Comparison of ENCODE assay signal across 13 mouse cellular contexts in genomic region chr4:154022844-154023243, GRCm38 (mm10). TPM values are rescaled to one million over a fixed set of nuclear protein-coding genes. Genes with fewer than 3 reads are reported as not detected.
A peak's percentile ranks its signal among the peaks of the same experiment; 100 is the strongest.
DNase-seq lines count a peak whose midpoint lies in the region; ATAC-seq and TF ChIP-seq lines count a peak whose summit lies in the region.
"Had no signal": no experiment of that assay in that cellular context is flagged by ENCODE, and none has a peak within 500 bp of the region (broad histone marks: within the 10 kb centered on the region; RNA-seq: fewer than 3 reads in every experiment).

No protein-coding gene starts in this region.

- TF ChIP-seq EP300 in stomach, postnatal 0 days (optimal IDR thresholded peaks at IDR 0.05): no peak

- TF ChIP-seq POLR2A in cerebellum, adult 2 months (IDR thresholded peaks at IDR 0.05; ENCODE audit: borderline replicate concordance, insufficient read depth, low read length): no peak

- WGBS in forebrain, postnatal 0 days: 23% methylated on average over 4 of the region's 4 CpGs
- WGBS in forebrain, embryonic 14.5 days: 28% methylated on average over 4 of the region's 4 CpGs
- WGBS in kidney, embryonic 14.5 days: 35% methylated on average over 4 of the region's 4 CpGs
- 40% methylated on average over 4 of the region's 4 CpGs for WGBS in neural tube, embryonic 15.5 days
- 20% methylated on average over 4 of the region's 4 CpGs for WGBS in stomach, postnatal 0 days
- WGBS in cerebellum, adult 2 months: 4% methylated on average over 4 of the region's 4 CpGs

- peaks cover 23% of the 10 kb centered on the region for H3K27me3 ChIP-seq in forebrain, postnatal 0 days (ENCODE audit: insufficient read depth, low read length)
- H3K27me3 ChIP-seq in forebrain, embryonic 14.5 days (replicated peaks; ENCODE audit: control insufficient read depth, insufficient read depth, low read length): peaks cover 7% of the 10 kb centered on the region; the same call in 1 of the 2 replicates
- H3K27me3 ChIP-seq in kidney, embryonic 14.5 days (ENCODE audit: control insufficient read depth, insufficient read depth, low read length): 0 out of 2 replicates have a peak, but pooled peaks cover 4% of the 10 kb centered on the region
- H3K27me3 ChIP-seq in neural tube, embryonic 15.5 days (replicated peaks): peaks cover 16% of the 10 kb centered on the region
- no peaks in the 10 kb centered on the region for H3K27me3 ChIP-seq in stomach, postnatal 0 days (ENCODE audit: control insufficient read depth, insufficient read depth, low read length)
- no peaks in the 10 kb centered on the region for H3K27me3 ChIP-seq in cerebellum, adult 2 months (ENCODE audit: control insufficient read depth, insufficient read depth, low read length)

- H3K4me1 ChIP-seq in forebrain, postnatal 0 days (ENCODE audit: insufficient read depth): no peaks in the 10 kb centered on the region
- H3K4me1 ChIP-seq in forebrain, embryonic 14.5 days (ENCODE audit: control insufficient read depth, insufficient read depth, low read length): no peaks in the 10 kb centered on the region
- peaks cover 47% of the 10 kb centered on the region for H3K4me1 ChIP-seq in kidney, embryonic 14.5 days (ENCODE audit: control insufficient read depth, insufficient read depth, low read length)
- H3K4me1 ChIP-seq in neural tube, embryonic 15.5 days: peaks cover 34% of the 10 kb centered on the region
- H3K4me1 ChIP-seq in stomach, postnatal 0 days (replicated peaks; ENCODE audit: control insufficient read depth, insufficient read depth): peaks cover 9% of the 10 kb centered on the region
- H3K4me1 ChIP-seq in cerebellum, adult 2 months (ENCODE audit: control insufficient read depth, insufficient read depth, low read length): no peaks in the 10 kb centered on the region

- TF ChIP-seq CTCF in forebrain, postnatal 0 days (IDR thresholded peaks at IDR 0.05; ENCODE audit: low read depth): no peak
- TF ChIP-seq CTCF in stomach, postnatal 0 days (IDR thresholded peaks at IDR 0.05; ENCODE audit: low read depth): no peak
- TF ChIP-seq CTCF in cerebellum, adult 2 months (IDR thresholded peaks at IDR 0.05; ENCODE audit: borderline replicate concordance, insufficient read depth, low read depth, low read length): no peak

- H3K27ac ChIP-seq in forebrain, postnatal 0 days (ENCODE audit: low read depth, low read length): no peak overlapping the region
- no peak overlapping the region for H3K27ac ChIP-seq in forebrain, embryonic 14.5 days (ENCODE audit: low read depth, low read length)
- H3K27ac ChIP-seq in kidney, embryonic 14.5 days (ENCODE audit: low read depth, low read length): peak overlapping the region; percentile 82; the same call in 1 of the 2 replicates
- peak overlapping the region; percentile 28; the same call in 1 of the 2 replicates for H3K27ac ChIP-seq in neural tube, embryonic 15.5 days (replicated peaks)
- H3K27ac ChIP-seq in stomach, postnatal 0 days (replicated peaks): peak overlapping the region; percentile 45; the same call in 1 of the 2 replicates
- H3K27ac ChIP-seq in cerebellum, adult 2 months (ENCODE audit: insufficient read depth, low read length): no peak overlapping the region; the same call in 1 of the 2 replicates

- H3K4me3 ChIP-seq in forebrain, postnatal 0 days (ENCODE audit: low read depth, low read length): no peak overlapping the region
- no peak overlapping the region for H3K4me3 ChIP-seq in forebrain, embryonic 14.5 days (ENCODE audit: low read depth, low read length)
- no peak overlapping the region for H3K4me3 ChIP-seq in kidney, embryonic 14.5 days (ENCODE audit: low read length)
- no peak overlapping the region for H3K4me3 ChIP-seq in neural tube, embryonic 15.5 days (replicated peaks)
- H3K4me3 ChIP-seq in stomach, postnatal 0 days (ENCODE audit: low read depth, low read length): no peak overlapping the region
- H3K4me3 ChIP-seq in cerebellum, adult 2 months (replicated peaks; ENCODE audit: insufficient read depth, low read depth, low read length): no peak overlapping the region

- H3K4me2 ChIP-seq in forebrain, postnatal 0 days (ENCODE audit: low read depth): no peak overlapping the region
- no peak overlapping the region for H3K4me2 ChIP-seq in forebrain, embryonic 14.5 days (ENCODE audit: low read length)
- H3K4me2 ChIP-seq in kidney, embryonic 14.5 days (replicated peaks; ENCODE audit: low read depth, low read length): no peak overlapping the region
- no peak overlapping the region for H3K4me2 ChIP-seq in neural tube, embryonic 15.5 days
- H3K4me2 ChIP-seq in stomach, postnatal 0 days (replicated peaks; ENCODE audit: low read depth): no peak overlapping the region

- ATAC-seq in forebrain, postnatal 0 days: peak; percentile 36; the same call in 1 of the 2 replicates
- no peak for ATAC-seq in forebrain, embryonic 14.5 days
- ATAC-seq in kidney, embryonic 14.5 days (ENCODE audit: low FRiP score, low TSS enrichment): no peak
- peak; percentile 51 for ATAC-seq in neural tube, embryonic 15.5 days (ENCODE audit: low FRiP score)
- ATAC-seq in stomach, postnatal 0 days (ENCODE audit: low FRiP score, low TSS enrichment): peak; percentile 9; the same call in 1 of the 2 replicates
- ATAC-seq: midbrain, embryonic 16.5 days had no signal

- H3K9ac ChIP-seq in forebrain, postnatal 0 days: no peak overlapping the region
- H3K9ac ChIP-seq in forebrain, embryonic 14.5 days (ENCODE audit: low read length): no peak overlapping the region
- peak overlapping the region; percentile 7; the same call in 1 of the 2 replicates for H3K9ac ChIP-seq in kidney, embryonic 14.5 days (ENCODE audit: low read depth, low read length)
- no peak overlapping the region for H3K9ac ChIP-seq in neural tube, embryonic 15.5 days (replicated peaks)
- no peak overlapping the region for H3K9ac ChIP-seq in stomach, postnatal 0 days (ENCODE audit: low read length)

- DNase-seq in forebrain, postnatal 0 days: no peak
- no peak for DNase-seq in forebrain, embryonic 14.5 days (ENCODE audit: low spot score)
- no peak for DNase-seq in kidney, postnatal 4 days
- DNase-seq in neural tube, embryonic 10.5 days (ENCODE audit: extremely low spot score, low spot score): no peak
- no peak for DNase-seq in stomach, postnatal 0 days (ENCODE audit: low spot score)
- no peak for DNase-seq in cerebellum, adult 2 months
- DNase-seq: B cell, adult 2 months; cerebellum, postnatal 25 days had no signal

- no peaks in the 10 kb centered on the region for H3K9me3 ChIP-seq in forebrain, postnatal 0 days (ENCODE audit: low read length)
- H3K9me3 ChIP-seq in forebrain, embryonic 14.5 days (replicated peaks; ENCODE audit: control insufficient read depth, low read length): no peaks in the 10 kb centered on the region
- no peaks in the 10 kb centered on the region for H3K9me3 ChIP-seq in kidney, embryonic 14.5 days (ENCODE audit: control insufficient read depth, low read length)
- no peaks in the 10 kb centered on the region for H3K9me3 ChIP-seq in neural tube, embryonic 15.5 days (replicated peaks)
- no peaks in the 10 kb centered on the region for H3K9me3 ChIP-seq in stomach, postnatal 0 days (ENCODE audit: control insufficient read depth, low read length)

- peaks cover 46% of the 10 kb centered on the region for H3K36me3 ChIP-seq in forebrain, postnatal 0 days (ENCODE audit: insufficient read depth)
- peaks cover 47% of the 10 kb centered on the region for H3K36me3 ChIP-seq in forebrain, embryonic 14.5 days (ENCODE audit: control insufficient read depth, insufficient read depth, low read length)
- peaks cover 40% of the 10 kb centered on the region for H3K36me3 ChIP-seq in kidney, embryonic 14.5 days (ENCODE audit: control insufficient read depth, insufficient read depth, low read length)
- H3K36me3 ChIP-seq in neural tube, embryonic 15.5 days: peaks cover 46% of the 10 kb centered on the region
- peaks cover 28% of the 10 kb centered on the region for H3K36me3 ChIP-seq in stomach, postnatal 0 days (ENCODE audit: control insufficient read depth, insufficient read depth, low read length)

RNA-seq across cellular contexts. Expression of gene Smim1, which starts 3.2 kb away (rescaled TPM):
- total RNA-seq in forebrain, postnatal 0 days (2014; rRNA removed): 8.5 and 10.2 TPM in 2 replicates
- polyA plus RNA-seq in forebrain, postnatal 0 days (2015; fragmentation: Nextera tagmentation; extraction: Ambion mirVana): 7.2 TPM in 2 replicates
- polyA plus RNA-seq in forebrain, embryonic 14.5 days (2014; fragmentation: Nextera tagmentation; extraction: Ambion mirVana): 3.9 and 4.2 TPM in 2 replicates
- polyA plus RNA-seq in kidney, embryonic 14.5 days (2014; fragmentation: Nextera tagmentation; extraction: Ambion mirVana): 29.9 and 35.4 TPM in 2 replicates
- polyA plus RNA-seq in neural tube, embryonic 15.5 days (2015; fragmentation: Nextera tagmentation; extraction: Ambion mirVana): 18.3 and 21.1 TPM in 2 replicates
- polyA plus RNA-seq in stomach, postnatal 0 days (2015; fragmentation: Nextera tagmentation; extraction: Ambion mirVana): 29.8 and 31.2 TPM in 2 replicates
- 35.5 and 39.6 TPM in 2 replicates for polyA plus RNA-seq in cerebellum, adult 2 months (2012; rRNA removed)

RNA-seq across cellular contexts. Expression of gene Lrrc47, which starts 11.3 kb away (rescaled TPM):
- 21.9 and 27.4 TPM in 2 replicates for total RNA-seq in forebrain, postnatal 0 days (2014; rRNA removed)
- polyA plus RNA-seq in forebrain, postnatal 0 days (2015; fragmentation: Nextera tagmentation; extraction: Ambion mirVana): 19.4 and 20.5 TPM in 2 replicates
- 8.4 and 9.2 TPM in 2 replicates for polyA plus RNA-seq in forebrain, embryonic 14.5 days (2014; fragmentation: Nextera tagmentation; extraction: Ambion mirVana)
- polyA plus RNA-seq in kidney, embryonic 14.5 days (2014; fragmentation: Nextera tagmentation; extraction: Ambion mirVana): 12.1 and 13.6 TPM in 2 replicates
- polyA plus RNA-seq in neural tube, embryonic 15.5 days (2015; fragmentation: Nextera tagmentation; extraction: Ambion mirVana): 19.2 and 20.5 TPM in 2 replicates
- 10.6 and 12.5 TPM in 2 replicates for polyA plus RNA-seq in stomach, postnatal 0 days (2015; fragmentation: Nextera tagmentation; extraction: Ambion mirVana)
- polyA plus RNA-seq in cerebellum, adult 2 months (2012; rRNA removed): 44.8 and 45.0 TPM in 2 replicates

RNA-seq across cellular contexts. Expression of gene Ccdc27, which starts 19.6 kb away (rescaled TPM):
- total RNA-seq in forebrain, postnatal 0 days (2014; rRNA removed): not detected in 2 replicates
- not detected in 2 replicates for polyA plus RNA-seq in forebrain, postnatal 0 days (2015; fragmentation: Nextera tagmentation; extraction: Ambion mirVana)
- not detected in 2 replicates for polyA plus RNA-seq in forebrain, embryonic 14.5 days (2014; fragmentation: Nextera tagmentation; extraction: Ambion mirVana)
- not detected in 2 replicates for polyA plus RNA-seq in kidney, embryonic 14.5 days (2014; fragmentation: Nextera tagmentation; extraction: Ambion mirVana)
- polyA plus RNA-seq in neural tube, embryonic 15.5 days (2015; fragmentation: Nextera tagmentation; extraction: Ambion mirVana): not detected in 2 replicates
- 0.07 TPM in 1 of 2 replicates, not detected in the other for polyA plus RNA-seq in stomach, postnatal 0 days (2015; fragmentation: Nextera tagmentation; extraction: Ambion mirVana)
- polyA plus RNA-seq in cerebellum, adult 2 months (2012; rRNA removed): not detected in 2 replicates
- total RNA-seq: heart, adult 18-20 months had no signal
- polyA plus RNA-seq: lung, adult 2 months; midbrain, embryonic 16.5 days had no signal

RNA-seq across cellular contexts. Expression of gene Cep104, which starts 47.9 kb away (rescaled TPM):
- total RNA-seq in forebrain, postnatal 0 days (2014; rRNA removed): 9.2 and 10.5 TPM in 2 replicates
- 7.7 and 9.9 TPM in 2 replicates for polyA plus RNA-seq in forebrain, postnatal 0 days (2015; fragmentation: Nextera tagmentation; extraction: Ambion mirVana)
- 13.2 and 16.8 TPM in 2 replicates for polyA plus RNA-seq in forebrain, embryonic 14.5 days (2014; fragmentation: Nextera tagmentation; extraction: Ambion mirVana)
- polyA plus RNA-seq in kidney, embryonic 14.5 days (2014; fragmentation: Nextera tagmentation; extraction: Ambion mirVana): 11.4 and 17.4 TPM in 2 replicates
- 15.6 and 17.5 TPM in 2 replicates for polyA plus RNA-seq in neural tube, embryonic 15.5 days (2015; fragmentation: Nextera tagmentation; extraction: Ambion mirVana)
- 4.6 and 4.9 TPM in 2 replicates for polyA plus RNA-seq in stomach, postnatal 0 days (2015; fragmentation: Nextera tagmentation; extraction: Ambion mirVana)
- 23.6 and 23.9 TPM in 2 replicates for polyA plus RNA-seq in cerebellum, adult 2 months (2012; rRNA removed)

RNA-seq across cellular contexts. Expression of gene Dffb, which starts 47.9 kb away (rescaled TPM):
- total RNA-seq in forebrain, postnatal 0 days (2014; rRNA removed): 18.9 and 22.7 TPM in 2 replicates
- polyA plus RNA-seq in forebrain, postnatal 0 days (2015; fragmentation: Nextera tagmentation; extraction: Ambion mirVana): 8.6 and 9.3 TPM in 2 replicates
- 7.4 and 8.6 TPM in 2 replicates for polyA plus RNA-seq in forebrain, embryonic 14.5 days (2014; fragmentation: Nextera tagmentation; extraction: Ambion mirVana)
- 11.1 and 14.1 TPM in 2 replicates for polyA plus RNA-seq in kidney, embryonic 14.5 days (2014; fragmentation: Nextera tagmentation; extraction: Ambion mirVana)
- polyA plus RNA-seq in neural tube, embryonic 15.5 days (2015; fragmentation: Nextera tagmentation; extraction: Ambion mirVana): 11.3 and 12.6 TPM in 2 replicates
- 5.8 and 6.0 TPM in 2 replicates for polyA plus RNA-seq in stomach, postnatal 0 days (2015; fragmentation: Nextera tagmentation; extraction: Ambion mirVana)
- polyA plus RNA-seq in cerebellum, adult 2 months (2012; rRNA removed): 21.6 and 27.3 TPM in 2 replicates

Comparison
In these comparisons a context has a peak if more than half of its experiments do, and no peak if none do; other contexts are left out.
1. ATAC-seq: peak in forebrain, postnatal 0 days (single experiment), neural tube, embryonic 15.5 days (single experiment) and stomach, postnatal 0 days (single experiment); none in forebrain, embryonic 14.5 days (single experiment) and kidney, embryonic 14.5 days (single experiment).
2. H3K27ac ChIP-seq: peak in kidney, embryonic 14.5 days (single experiment), neural tube, embryonic 15.5 days (single experiment) and stomach, postnatal 0 days (single experiment); none in forebrain, postnatal 0 days (single experiment), forebrain, embryonic 14.5 days (single experiment) and cerebellum, adult 2 months (single experiment).